Mouse (Mus musculus) embryonic facial prominence, embryonic 13.5 days (tissue): ENCODE results near the gene Sft2d2. TPM values are rescaled to one million over a fixed set of nuclear protein-coding genes. Genes with fewer than 3 reads are reported as not detected.

ENCODE experiments used
- ATAC-seq: fragments of 200-750 bp; cut with Nextera tagmentation; 2 replicates; pipeline ENCODE4 v1.8.0; 2017; ENCODE audit warnings: low read depth; ENCODE audit not compliant: insufficient number of reproducible peaks, insufficient read depth, low FRiP score, low TSS enrichment
- H3K27ac ChIP-seq: fragments of 300-500 bp; sonication (generic); 2 replicates; pipeline ENCODE4 v1.5.1; 2015; ENCODE audit warnings: moderate library complexity, mild to moderate bottlenecking, inconsistent platforms
- H3K27me3 ChIP-seq: fragments of 300-500 bp; sonication (generic); 2 replicates; pipeline ENCODE4 v1.6.1; 2015; ENCODE audit warnings: mild to moderate bottlenecking, inconsistent platforms
- H3K36me3 ChIP-seq: fragments of 300-500 bp; sonication (generic); 2 replicates; pipeline ENCODE4 v1.6.1; 2015; ENCODE audit warnings: mild to moderate bottlenecking, inconsistent platforms
- H3K4me1 ChIP-seq: fragments of 300-500 bp; sonication (generic); 2 replicates; pipeline ENCODE4 v1.6.1; 2015; ENCODE audit warnings: inconsistent platforms
- H3K4me2 ChIP-seq: fragments of 300-500 bp; sonication (generic); 2 replicates; pipeline ENCODE4 v1.6.1; 2015; ENCODE audit warnings: moderate library complexity, mild to moderate bottlenecking, inconsistent platforms
- H3K4me3 ChIP-seq: fragments of 300-500 bp; sonication (generic); 2 replicates; pipeline ENCODE4 v1.5.1; 2015; ENCODE audit warnings: mild to moderate bottlenecking, inconsistent platforms
- H3K9ac ChIP-seq: fragments of 300-500 bp; sonication (generic); 2 replicates; pipeline ENCODE4 v1.6.1; 2015; ENCODE audit warnings: mild to moderate bottlenecking, inconsistent platforms
- H3K9me3 ChIP-seq: fragments of 300-500 bp; sonication (generic); 2 replicates; pipeline ENCODE4 v1.6.1; 2016; ENCODE audit warnings: inconsistent platforms
- WGBS: fragments of 180-500 bp; shearing (Covaris S2); methylation state at CpG from one replicate; pipeline ENCODE4 v1.1.7; 2015; ENCODE audit warnings: mixed read lengths; 5-methylcytosine and 5-hydroxymethylcytosine counted together
- polyA plus RNA-seq: library from polyadenylated mRNA; unstranded; fragments of >200 nt; fragmentation: Nextera tagmentation; extraction: Ambion mirVana; gene quantifications from 2 replicates; pipeline ENCODE4 v1.2.1, GENCODE M21; 2015

Sft2d2 gene
- polyA plus RNA-seq, 1 experiment from 2014 or later, result 11.3 TPM

DNA sequence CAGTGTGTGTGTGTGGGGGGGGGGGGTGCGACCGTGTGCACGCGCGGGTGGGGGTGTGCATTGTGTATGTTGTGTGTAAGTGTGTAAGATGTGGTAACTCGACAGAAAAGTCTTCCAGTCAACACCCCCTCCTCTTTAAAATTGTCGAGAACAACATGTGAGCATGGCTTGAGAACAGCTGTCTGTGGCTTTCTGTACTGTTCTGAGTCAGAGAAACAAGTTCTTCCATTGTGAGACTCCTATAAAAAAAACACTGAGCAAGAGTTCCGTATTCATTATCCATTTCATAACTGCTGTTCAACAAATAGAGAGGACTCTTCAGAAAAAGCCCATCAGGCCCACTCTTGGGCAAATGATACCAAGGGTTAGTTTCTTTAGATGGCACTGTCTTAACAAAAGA, 6.5 kb upstream of the Sft2d2 start:
- no peaks in the 10 kb centered on the region for H3K9me3 ChIP-seq
- no peaks in the 10 kb centered on the region for H3K36me3 ChIP-seq
- H3K4me2 ChIP-seq, result no peak overlapping the region
- H3K4me1 ChIP-seq, result no peaks in the 10 kb centered on the region
- H3K9ac ChIP-seq, result no peak overlapping the region
- no peak overlapping the region for H3K4me3 ChIP-seq
- H3K27ac ChIP-seq, result no peak overlapping the region
- WGBS, result 50% methylated on average over 8 of the region's 8 CpGs
- no peaks in the 10 kb centered on the region for H3K27me3 ChIP-seq
- ATAC-seq, result no peak

DNA sequence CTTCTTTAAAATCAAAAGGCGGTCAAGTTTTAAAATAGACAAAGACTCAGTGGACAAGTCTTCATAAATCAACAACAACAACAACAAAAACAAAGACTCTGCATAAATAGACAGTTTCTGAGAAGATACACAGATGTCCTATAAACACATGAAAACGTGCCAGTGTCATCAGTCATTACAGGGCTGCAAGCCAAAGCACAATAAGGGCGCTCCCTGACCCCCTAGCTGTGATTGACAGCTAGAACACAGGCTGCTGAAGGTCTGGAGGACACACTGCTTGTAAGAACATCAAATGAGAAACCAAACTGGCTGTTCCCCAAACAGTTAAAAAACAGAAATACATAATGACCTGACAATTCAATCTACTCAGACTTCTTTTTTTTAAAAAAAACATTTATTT, 5.4 kb upstream of the Sft2d2 start:
- Histone ChIP-seq H3K27ac (no peak overlapping the region), H3K4me2 (no peak overlapping the region), H3K9me3 (no peaks in the 10 kb centered on the region), H3K4me3 (no peak overlapping the region), H3K9ac (no peak overlapping the region), H3K36me3 (no peaks in the 10 kb centered on the region), H3K27me3 (no peaks in the 10 kb centered on the region), H3K4me1 (peaks cover 7% of the 10 kb centered on the region)
- ATAC-seq, result no peak
- WGBS, result 76% methylated on average over 3 of the region's 3 CpGs

DNA sequence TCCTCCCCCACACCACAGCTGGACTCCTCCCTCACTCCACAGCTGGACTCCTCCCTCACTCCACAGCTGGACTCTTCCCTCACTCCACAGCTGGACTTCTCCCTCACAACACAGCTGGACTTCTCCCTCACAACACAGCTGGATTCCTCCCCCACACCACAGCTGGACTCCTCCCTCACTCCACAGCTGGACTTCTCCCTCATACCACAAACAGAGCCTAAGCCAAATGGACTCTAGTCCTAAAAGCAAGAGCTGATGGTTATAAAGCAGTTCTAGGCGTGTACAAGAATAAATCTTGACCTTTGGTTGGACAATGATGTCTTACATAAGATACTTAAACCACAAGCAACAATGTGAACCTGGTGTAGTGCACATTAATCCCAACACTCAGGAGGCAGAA, 4.7 kb upstream of the Sft2d2 start:
- Histone ChIP-seq H3K9ac (no peak overlapping the region), H3K36me3 (no peaks in the 10 kb centered on the region), H3K9me3 (no peaks in the 10 kb centered on the region), H3K4me3 (no peak overlapping the region), H3K27me3 (no peaks in the 10 kb centered on the region), H3K27ac (no peak overlapping the region), H3K4me2 (no peak overlapping the region), H3K4me1 (peaks cover 8% of the 10 kb centered on the region)
- no peak for ATAC-seq
- WGBS, result 64% methylated on average over 1 of the region's 1 CpGs

- Histone ChIP-seq H3K9ac (no peak overlapping the region), H3K27me3 (no peaks in the 10 kb centered on the region)
Measured at GRCm38 (mm10) chr1:165197875-165198274, 3.6 kb upstream of the Sft2d2 start.

GRCm38 (mm10) chr1:165195396-165195960, 1.2 kb upstream of the Sft2d2 start:
- no peak overlapping the region for H3K9ac ChIP-seq
- no peak overlapping the region for H3K27ac ChIP-seq
- no peak overlapping the region for H3K4me3 ChIP-seq
- H3K36me3 ChIP-seq, result no peaks in the 10 kb centered on the region
- H3K4me1 ChIP-seq, result peaks cover 17% of the 10 kb centered on the region
- no peaks in the 10 kb centered on the region for H3K9me3 ChIP-seq
- H3K27me3 ChIP-seq, result no peaks in the 10 kb centered on the region
- no peak for ATAC-seq
- 74% methylated on average over 3 of the region's 3 CpGs for WGBS
- no peak overlapping the region for H3K4me2 ChIP-seq

More at GRCm38 (mm10) chr1:165197875-165198274, 3.6 kb upstream of the Sft2d2 start:
- Histone ChIP-seq H3K36me3 (no peaks in the 10 kb centered on the region), H3K4me2 (no peak overlapping the region), H3K9me3 (no peaks in the 10 kb centered on the region), H3K4me3 (no peak overlapping the region), H3K4me1 (peaks cover 14% of the 10 kb centered on the region), H3K27ac (no peak overlapping the region)
- no peak for ATAC-seq
- 55% methylated on average over 3 of the region's 3 CpGs for WGBS

DNA sequence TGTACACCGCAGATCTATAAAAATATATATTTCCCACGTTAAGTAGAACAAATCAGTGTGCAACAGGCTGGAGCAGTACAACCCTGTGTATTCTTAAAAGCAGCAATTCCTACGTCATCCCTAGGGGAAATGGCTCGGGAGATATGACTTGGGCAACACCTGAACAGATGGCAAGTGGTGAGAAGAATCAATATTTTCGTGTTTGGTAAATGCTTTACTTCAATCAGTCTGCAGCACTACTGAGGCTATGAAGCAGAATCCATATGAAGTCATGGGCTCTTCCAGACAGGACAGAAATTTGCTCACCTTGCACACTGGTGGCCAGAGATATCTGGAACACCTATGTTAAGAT, 400 bp upstream of the Sft2d2 start:
- peak overlapping the region; percentile 88 for H3K4me2 ChIP-seq
- no peak; the same call in 1 of the 2 replicates for ATAC-seq
- peaks cover 17% of the 10 kb centered on the region for H3K4me1 ChIP-seq
- H3K4me3 ChIP-seq, result peak overlapping the region; percentile 66
- H3K9me3 ChIP-seq, result no peaks in the 10 kb centered on the region
- H3K27ac ChIP-seq, result peak overlapping the region; percentile 69; the same call in 1 of the 2 replicates
- H3K36me3 ChIP-seq, result no peaks in the 10 kb centered on the region
- WGBS, result 7% methylated on average over 5 of the region's 5 CpGs
- no peaks in the 10 kb centered on the region for H3K27me3 ChIP-seq
- peak overlapping the region; percentile 80 for H3K9ac ChIP-seq

GRCm38 (mm10) chr1:165193426-165193825, 812 bp downstream of the Sft2d2 start:
- ATAC-seq, result no peak

DNA sequence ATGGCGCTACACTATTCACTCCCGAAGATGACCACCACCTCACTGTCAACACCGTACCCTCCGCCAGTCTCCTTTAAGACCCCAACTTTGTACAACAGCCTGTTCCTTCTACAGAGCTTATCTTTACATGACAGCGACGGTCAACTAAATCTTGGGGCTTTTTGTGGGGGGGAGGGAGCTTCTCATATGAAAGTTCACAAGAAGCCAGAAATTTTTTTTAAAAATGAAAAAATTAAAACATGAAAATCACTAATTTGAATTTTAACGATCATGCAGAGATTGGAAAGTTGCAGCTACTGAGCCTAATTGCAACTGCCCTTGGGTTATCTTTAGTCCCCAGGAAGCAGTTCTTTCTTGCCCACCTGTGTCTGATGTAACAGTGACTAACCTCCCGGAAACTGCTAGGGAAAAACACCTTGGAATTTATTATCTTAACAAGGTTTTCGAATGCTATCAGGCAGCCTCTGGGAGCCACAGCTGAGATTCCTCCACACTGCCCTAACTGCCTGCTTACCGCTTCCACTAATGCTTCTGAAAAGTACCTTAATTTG, 1.4 kb downstream of the Sft2d2 start:
- no peak overlapping the region for H3K27ac ChIP-seq
- H3K36me3 ChIP-seq, result no peaks in the 10 kb centered on the region
- WGBS, result 65% methylated on average over 10 of the region's 10 CpGs
- H3K9ac ChIP-seq, result peak overlapping the region; percentile 80; the same call in 1 of the 2 replicates
- peak overlapping the region; percentile 88 for H3K4me2 ChIP-seq
- no peaks in the 10 kb centered on the region for H3K27me3 ChIP-seq
- peaks cover 17% of the 10 kb centered on the region for H3K4me1 ChIP-seq
- H3K9me3 ChIP-seq, result no peaks in the 10 kb centered on the region
- no peak for ATAC-seq
- peak overlapping the region; percentile 66 for H3K4me3 ChIP-seq

More at GRCm38 (mm10) chr1:165193426-165193825, 812 bp downstream of the Sft2d2 start:
- H3K4me1 ChIP-seq, result peaks cover 17% of the 10 kb centered on the region
- H3K4me2 ChIP-seq, result peak overlapping the region; percentile 88
- H3K9me3 ChIP-seq, result no peaks in the 10 kb centered on the region
- peak overlapping the region; percentile 69 for H3K27ac ChIP-seq
- no peaks in the 10 kb centered on the region for H3K36me3 ChIP-seq
- peak overlapping the region; percentile 80 for H3K9ac ChIP-seq
- H3K27me3 ChIP-seq, result no peaks in the 10 kb centered on the region
- WGBS, result 9% methylated on average over 7 of the region's 7 CpGs
- peak overlapping the region; percentile 66 for H3K4me3 ChIP-seq

GRCm38 (mm10) chr1:165192102-165192501, 2.1 kb downstream of the Sft2d2 start:
- ATAC-seq, result no peak
- H3K27me3 ChIP-seq, result no peaks in the 10 kb centered on the region
- H3K4me3 ChIP-seq, result no peak overlapping the region
- no peak overlapping the region for H3K9ac ChIP-seq
- H3K9me3 ChIP-seq, result no peaks in the 10 kb centered on the region
- H3K36me3 ChIP-seq, result no peaks in the 10 kb centered on the region
- H3K4me2 ChIP-seq, result no peak overlapping the region
- H3K4me1 ChIP-seq, result peaks cover 17% of the 10 kb centered on the region
- H3K27ac ChIP-seq, result no peak overlapping the region
- 69% methylated on average over 4 of the region's 4 CpGs for WGBS

GRCm38 (mm10) chr1:165191611-165192010, 2.6 kb downstream of the Sft2d2 start:
- 49% methylated on average over 13 of the region's 13 CpGs for WGBS
- peaks cover 17% of the 10 kb centered on the region for H3K4me1 ChIP-seq
- peaks cover 3% of the 10 kb centered on the region; the same call in 1 of the 2 replicates for H3K36me3 ChIP-seq
- H3K4me3 ChIP-seq, result no peak overlapping the region
- no peak overlapping the region; the same call in 1 of the 2 replicates for H3K27ac ChIP-seq
- no peak for ATAC-seq
- H3K9me3 ChIP-seq, result no peaks in the 10 kb centered on the region
- H3K9ac ChIP-seq, result no peak overlapping the region
- peak overlapping the region; percentile 22; the same call in 1 of the 2 replicates for H3K4me2 ChIP-seq
- H3K27me3 ChIP-seq, result no peaks in the 10 kb centered on the region

- no peak for ATAC-seq
- no peak overlapping the region for H3K4me3 ChIP-seq
- H3K9ac ChIP-seq, result no peak overlapping the region
- H3K27ac ChIP-seq, result no peak overlapping the region; the same call in 1 of the 2 replicates
- H3K4me2 ChIP-seq, result no peak overlapping the region
- H3K9me3 ChIP-seq, result no peaks in the 10 kb centered on the region
- peaks cover 4% of the 10 kb centered on the region; the same call in 1 of the 2 replicates for H3K36me3 ChIP-seq
- 88% methylated on average over 10 of the region's 10 CpGs for WGBS
- peaks cover 17% of the 10 kb centered on the region for H3K4me1 ChIP-seq
- no peaks in the 10 kb centered on the region for H3K27me3 ChIP-seq
Measured at GRCm38 (mm10) chr1:165190571-165191273, 3.5 kb downstream of the Sft2d2 start.

- Histone ChIP-seq H3K9ac (no peak overlapping the region), H3K27me3 (no peaks in the 10 kb centered on the region), H3K27ac (no peak overlapping the region), H3K4me3 (no peak overlapping the region), H3K36me3 (peaks cover 4% of the 10 kb centered on the region; the same call in 1 of the 2 replicates), H3K4me2 (no peak overlapping the region), H3K9me3 (no peaks in the 10 kb centered on the region), H3K4me1 (peaks cover 14% of the 10 kb centered on the region)
- 80% methylated on average over 6 of the region's 6 CpGs for WGBS
- ATAC-seq, result no peak
Measured at GRCm38 (mm10) chr1:165190068-165190467, 4.2 kb downstream of the Sft2d2 start.
